Mouse (Mus musculus) CD8-positive naive resting alpha-beta T cell, adult 2 months (primary cell): ENCODE results near the gene Iqcf3.
"Not testable (repeated sequence)": the region's sequence is repeated elsewhere in the genome, so short reads cannot be mapped to it uniquely, and the experiment has no call there.

Experiments used
- DNase-seq, 2 experiments: peaks; one replicate each; pipeline ENCODE4 v3.0.0; 2022; ENCODE audit warnings: low read depth in 2 of 2, low spot score in 2 of 2

Gene Iqcf3

DNA sequence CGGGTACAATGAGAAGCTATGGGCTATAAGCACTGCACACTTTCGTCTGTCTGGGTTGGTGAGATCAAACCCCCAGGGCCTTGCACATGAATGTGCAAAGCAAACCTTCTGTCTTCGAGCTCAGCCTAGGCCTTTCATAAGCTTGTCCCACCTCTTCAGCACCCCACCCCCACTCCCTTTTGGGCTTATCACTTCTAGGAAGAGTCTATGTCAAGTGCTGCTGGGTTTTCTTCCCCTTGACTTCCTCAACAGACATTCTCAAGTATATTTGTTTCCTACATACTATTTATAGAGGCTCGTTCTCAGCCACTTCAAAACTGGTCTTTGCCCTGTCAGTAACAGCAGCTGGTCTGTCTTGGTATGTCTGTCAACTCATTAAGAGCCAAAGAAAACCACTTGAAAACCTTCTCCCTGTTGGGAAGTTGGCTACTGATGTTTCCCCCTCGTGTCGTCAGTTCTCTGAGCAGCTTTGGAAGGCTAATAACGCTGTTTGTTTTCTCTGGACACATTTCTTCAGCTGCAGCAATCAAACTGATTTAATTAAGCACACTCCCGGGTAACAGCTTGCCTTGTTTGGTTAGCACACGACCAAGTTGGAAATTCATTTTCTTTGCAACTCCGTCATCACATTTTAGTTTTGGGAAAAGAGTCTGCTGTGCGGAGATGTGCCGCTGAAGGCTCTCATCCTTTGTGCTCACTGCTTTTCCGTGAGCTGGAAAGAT, 48.5 kb downstream of the Iqcf3 start:
- no peak for DNase-seq

- no peak for DNase-seq
Observed at GRCm38 (mm10) chr9:106509356-106509755, 52.1 kb downstream of the Iqcf3 start.

DNA sequence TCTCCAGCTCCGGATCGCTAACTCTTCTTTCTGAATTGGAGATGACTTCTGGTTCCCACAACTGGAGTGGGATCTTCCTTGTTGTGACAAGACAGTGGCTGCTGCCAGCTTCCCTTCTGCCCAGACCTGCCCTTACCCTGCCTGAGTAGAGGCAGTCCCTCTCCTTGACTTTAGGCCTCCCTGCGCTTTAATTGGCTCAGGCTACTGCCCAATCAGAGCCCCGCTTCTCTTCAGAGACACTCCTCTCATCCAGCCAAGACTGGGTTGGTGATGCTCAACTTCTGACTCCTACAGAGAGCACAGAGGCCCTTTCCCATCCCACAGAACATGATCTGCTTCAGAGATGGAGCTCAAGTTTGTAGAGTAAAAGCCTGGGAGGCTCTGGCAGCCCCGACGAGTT, 57.2 kb downstream of the Iqcf3 start:
- DNase-seq, result no peak

GRCm38 (mm10) chr9:106501846-106502245, 59.6 kb downstream of the Iqcf3 start:
- DNase-seq, result no peak

DNA sequence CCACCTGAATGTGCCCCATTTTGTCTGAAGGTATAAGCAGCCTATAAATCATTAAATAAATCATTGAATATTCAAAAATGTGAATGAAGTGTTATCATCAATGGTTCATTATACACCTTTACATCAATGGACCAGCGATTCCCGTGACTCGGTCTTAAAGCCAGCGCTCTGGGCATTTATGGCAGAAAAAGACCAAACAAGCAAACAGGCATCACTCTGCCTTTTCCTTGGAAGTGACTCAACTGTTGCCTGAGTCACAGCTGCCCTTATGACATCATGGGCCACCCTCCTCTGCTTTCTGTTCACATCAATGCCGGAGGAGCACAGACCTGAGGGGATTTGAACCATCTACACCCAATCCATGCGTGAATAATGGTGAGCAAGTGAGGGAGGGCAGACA, 61.8 kb downstream of the Iqcf3 start, which contains the start of gene Iqcf1:
Gene Iqcf1 (plus strand): TSS at position 301 of the 400 bp plus-strand sequence.
- no peak for DNase-seq

- not testable (repeated sequence) for DNase-seq
Observed at GRCm38 (mm10) chr9:106487602-106488001, 73.8 kb downstream of the Iqcf3 start.

DNA sequence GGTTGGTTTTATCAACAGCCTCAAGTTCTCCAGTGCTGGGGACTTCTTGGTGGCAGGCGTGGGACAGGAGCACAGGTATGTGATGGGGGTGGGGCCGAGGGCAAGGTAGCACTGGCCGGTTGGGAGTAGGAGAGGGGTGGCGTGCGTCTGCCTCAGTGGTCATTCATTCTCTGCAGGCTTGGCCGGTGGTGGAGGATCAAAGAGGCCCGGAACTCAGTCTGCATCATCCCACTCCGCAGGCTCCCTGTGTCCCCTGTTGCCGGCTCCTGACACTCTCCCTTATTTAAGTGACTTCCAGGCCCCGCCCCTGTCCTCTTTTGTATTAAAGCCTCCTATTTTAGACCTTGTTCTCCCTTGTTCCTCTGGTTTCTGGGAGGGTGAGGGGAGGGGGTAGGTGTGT, 76.4 kb downstream of the Iqcf3 start:
- no peak for DNase-seq

DNA sequence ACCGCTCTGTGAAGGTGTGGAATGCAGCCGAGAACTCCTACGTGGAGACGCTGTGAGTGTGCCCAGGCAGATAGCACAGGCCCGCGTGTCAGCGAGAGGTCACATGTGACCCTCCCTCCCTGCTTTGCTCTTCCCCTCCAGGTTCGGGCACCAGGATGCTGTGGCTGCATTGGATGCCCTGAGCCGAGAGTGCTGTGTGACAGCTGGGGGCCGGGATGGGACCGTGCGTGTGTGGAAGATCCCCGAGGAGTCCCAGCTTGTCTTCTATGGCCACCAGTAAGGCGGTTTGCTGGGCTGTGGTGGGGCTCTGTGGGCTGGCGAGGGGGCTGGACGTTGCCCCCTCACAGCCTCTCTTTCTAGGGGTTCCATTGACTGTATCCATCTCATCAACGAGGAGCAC, 77.8 kb downstream of the Iqcf3 start:
- DNase-seq, result no peak

- DNase-seq, result no peak
Observed at GRCm38 (mm10) chr9:106483136-106483535, 78.3 kb downstream of the Iqcf3 start.

- no peak for DNase-seq
Observed at GRCm38 (mm10) chr9:106482578-106483115, 78.8 kb downstream of the Iqcf3 start.

DNA sequence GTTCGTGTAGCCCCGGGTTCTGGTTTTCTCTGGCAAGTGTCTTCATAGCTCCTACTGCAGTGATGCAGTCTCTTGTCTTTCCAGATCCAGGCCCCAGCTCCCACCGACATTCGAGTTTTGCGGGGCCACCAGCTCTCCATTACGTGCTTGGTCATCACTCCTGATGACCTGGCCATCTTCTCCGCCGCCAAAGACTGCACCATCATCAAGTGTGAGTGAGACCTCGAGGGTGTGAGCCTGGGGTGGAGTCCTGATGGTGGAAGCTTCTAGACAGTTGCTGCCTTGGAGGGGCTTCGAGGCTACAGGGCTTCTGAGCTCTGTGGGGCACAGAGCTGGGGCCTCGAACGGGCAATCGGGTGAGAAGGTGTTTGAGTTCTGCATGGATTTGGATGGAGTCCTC, 79.8 kb downstream of the Iqcf3 start:
- DNase-seq, result no peak

DNA sequence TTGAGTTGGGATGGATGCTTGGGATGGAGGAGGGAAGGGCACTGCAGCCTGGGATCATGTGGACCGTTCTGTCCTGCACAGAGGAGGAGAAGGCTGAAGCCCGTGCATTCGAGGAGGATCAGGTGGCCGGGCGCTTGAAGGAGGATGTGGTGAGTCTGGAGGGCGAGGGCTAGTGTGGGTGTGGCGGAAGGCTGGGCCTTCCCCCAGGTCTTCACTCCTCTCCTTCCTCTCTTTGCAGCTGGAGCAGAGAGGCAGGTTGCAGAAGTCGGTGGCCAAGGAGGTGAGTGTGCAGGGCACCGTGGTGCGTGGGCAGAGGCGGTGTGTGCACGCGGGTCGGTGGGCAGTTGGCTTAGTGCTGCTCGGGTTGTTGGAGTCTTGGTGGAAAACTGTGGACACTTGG, 80.4 kb downstream of the Iqcf3 start:
- no peak for DNase-seq

GRCm38 (mm10) chr9:106480541-106480940, 80.9 kb downstream of the Iqcf3 start:
- no peak for DNase-seq

DNA sequence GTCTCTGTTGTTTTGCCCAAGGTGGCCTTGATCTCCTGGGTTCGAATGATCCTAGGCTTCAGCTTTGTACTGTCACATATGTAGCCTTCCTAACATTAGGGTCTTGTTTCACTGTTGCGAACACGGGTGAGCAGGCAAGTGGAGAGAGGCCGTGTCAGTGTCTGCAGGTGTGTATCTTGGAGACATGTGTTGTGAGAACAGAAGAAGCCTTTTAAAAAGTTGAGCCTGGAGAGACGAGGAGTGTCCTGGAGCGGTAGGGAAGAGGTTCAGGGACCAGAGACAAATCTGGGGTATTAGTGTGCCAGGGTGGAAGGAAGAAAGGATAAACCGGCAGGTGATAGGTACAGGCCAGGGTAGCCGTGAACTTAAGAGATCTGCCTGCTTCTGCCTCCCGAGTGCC, 83.3 kb downstream of the Iqcf3 start:
- no peak for DNase-seq

DNA sequence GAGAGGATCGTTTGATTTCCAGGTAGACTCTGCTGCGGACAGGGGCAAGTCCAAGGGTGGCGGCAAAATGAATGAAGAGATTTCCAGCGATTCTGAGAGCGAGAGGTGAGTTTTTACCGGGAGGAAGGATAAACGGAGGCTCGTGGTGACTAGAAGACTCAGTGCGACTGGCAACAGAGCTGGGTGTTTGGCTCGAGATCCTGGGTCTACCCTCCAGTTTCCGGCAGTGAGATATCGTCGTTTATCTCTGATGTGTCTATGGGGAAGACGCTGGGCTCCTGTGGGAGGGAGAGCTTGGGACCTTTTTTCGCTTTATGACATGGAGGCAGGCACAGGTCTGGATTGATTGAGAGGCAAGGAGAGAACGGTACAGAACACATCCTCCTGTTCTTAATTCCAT, 83.8 kb downstream of the Iqcf3 start:
- DNase-seq, result no peak

DNA sequence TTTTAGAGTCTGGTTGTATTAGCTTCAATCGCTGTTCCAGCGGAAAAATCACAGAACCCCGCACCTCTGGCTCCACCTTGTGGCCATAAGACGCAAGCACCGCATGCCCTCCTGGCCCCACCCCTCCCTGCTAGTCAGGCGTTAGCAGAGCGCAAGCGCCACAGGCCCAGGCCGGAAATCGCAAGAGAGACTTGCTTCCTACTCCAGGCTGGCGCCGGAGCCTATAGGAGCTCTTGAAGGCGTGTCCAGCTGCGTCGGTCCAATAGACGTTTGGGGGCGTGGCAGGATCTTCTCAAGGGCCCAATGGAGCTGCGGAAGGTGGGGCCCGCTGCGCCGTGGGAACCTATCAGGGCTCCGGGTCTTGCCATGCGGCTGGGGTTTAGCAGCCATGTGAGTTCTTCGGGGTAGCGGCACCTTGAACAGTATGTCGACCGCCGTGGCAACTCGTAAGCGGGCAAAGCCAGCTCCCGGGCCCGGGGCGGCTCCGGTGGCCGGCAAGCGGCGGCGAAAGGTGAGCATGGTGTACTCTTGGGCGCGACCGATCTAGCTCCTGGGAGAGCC, 84.4 kb downstream of the Iqcf3 start, which contains the start of gene Parp3:
Gene Parp3 (minus strand): TSS at position 26 of the 561 bp plus-strand sequence.
- DNase-seq, result peak; percentile 97 to 99

DNA sequence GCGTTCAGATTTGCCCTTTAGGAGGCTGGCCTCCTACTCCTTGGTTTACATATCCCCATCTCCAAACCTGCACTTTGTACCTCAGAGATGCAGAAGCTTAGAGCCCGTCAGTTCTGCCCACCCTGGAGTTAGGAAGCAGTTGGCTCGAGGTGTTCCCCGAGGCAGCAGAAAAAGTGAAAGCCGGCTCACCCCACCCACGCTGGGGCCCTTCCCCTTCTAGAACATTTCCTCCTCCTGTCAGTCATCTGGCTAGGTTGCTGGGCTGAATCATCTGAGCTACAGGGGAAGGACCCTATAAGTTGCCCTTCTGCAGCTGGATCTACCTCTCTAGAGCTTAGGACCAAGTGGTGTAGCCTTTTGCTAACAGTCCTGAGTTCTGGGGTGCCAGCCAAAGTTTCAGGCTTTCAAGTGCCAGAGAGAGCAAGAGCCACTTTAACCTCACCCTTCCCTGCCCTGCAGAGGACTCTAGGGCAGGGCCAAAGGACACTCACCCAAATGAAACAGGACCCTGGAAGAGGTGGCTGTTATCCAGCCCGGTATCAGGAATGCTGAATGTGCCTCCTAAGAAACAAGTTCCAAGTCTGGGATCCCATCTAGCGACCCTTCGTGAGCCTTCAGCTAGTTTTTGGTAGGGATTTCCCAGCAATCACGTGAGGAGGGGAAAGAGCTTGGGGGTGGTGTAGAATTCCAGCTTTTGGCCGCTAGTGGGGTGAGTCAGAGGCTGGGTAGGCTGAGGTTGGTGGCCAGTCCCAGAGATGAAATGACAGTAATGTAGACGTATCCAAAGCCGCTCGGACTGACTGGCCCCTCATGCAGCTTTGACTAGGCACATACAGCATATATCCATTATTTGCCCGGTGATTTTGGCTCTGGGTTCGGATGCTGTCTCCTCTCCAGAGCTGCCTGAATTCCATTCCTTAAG, 85.2 kb downstream of the Iqcf3 start:
- peak; percentile 40 to 58 for DNase-seq

DNA sequence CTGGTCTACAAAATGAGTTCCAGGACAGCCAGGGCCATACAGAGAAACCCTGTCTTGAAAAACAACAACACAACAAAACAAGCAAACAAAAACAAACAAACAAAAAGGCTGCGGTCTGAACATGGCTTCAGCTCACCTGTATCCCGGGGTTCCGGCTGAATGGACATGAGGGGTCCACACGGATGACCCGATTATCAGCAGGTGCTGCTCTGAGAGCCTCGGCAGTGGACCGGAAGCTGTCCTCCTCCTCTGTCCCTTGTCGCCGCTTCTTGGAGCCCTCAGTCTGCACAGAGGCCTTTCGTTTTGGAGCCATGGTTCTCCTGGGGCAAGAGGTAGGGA, 85.8 kb downstream of the Iqcf3 start, which contains the start of gene Rrp9:
Gene Rrp9 (plus strand): TSS at position 301 of the 339 bp plus-strand sequence.
- no peak for DNase-seq

DNA sequence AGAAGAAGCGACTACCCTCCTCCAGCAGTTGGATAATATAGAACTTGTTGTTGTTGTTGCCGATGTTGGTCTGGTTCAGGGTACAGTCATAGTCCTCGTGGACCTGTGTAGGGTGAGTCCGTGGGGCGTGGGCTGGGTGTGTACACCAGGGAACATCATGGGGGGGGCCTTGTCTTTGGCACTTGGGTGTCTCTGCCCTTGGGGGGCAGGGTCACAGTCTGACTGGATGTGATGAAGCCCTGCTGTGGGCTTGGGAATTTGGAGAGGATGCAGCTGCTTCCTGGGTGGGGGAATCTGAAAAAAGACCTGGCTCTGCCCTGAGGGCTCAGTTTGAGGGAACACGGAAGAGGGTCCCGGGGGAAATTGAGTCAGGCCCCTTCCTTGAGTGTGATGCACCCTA, 86.4 kb downstream of the Iqcf3 start:
- DNase-seq, result no peak

GRCm38 (mm10) chr9:106474456-106474855, 87.0 kb downstream of the Iqcf3 start:
- DNase-seq, result peak; percentile 54 to 63

DNA sequence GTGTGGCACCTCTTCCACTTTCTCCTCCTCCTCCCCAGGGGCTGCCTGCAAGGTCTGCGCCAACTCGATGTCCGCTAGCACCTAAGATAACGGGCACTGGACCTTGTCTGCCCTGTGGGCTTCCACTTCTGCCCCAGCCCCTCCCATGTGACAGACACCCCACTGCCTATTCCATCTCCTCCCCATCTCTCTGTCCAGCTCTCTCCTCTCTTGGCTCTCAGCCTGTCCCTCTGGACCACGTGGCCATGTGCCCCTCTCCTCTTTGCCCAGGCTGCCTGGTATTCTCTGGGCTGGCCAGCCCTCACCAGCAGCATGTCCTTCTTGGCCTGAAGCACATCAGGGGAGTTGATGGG, 87.7 kb downstream of the Iqcf3 start:
- DNase-seq, result no peak
